Mouse (Mus musculus) heart, embryonic 16.5 days (tissue): ENCODE results near the gene Slc39a13. TPM values are rescaled to one million over a fixed set of nuclear protein-coding genes. Genes with fewer than 3 reads are reported as not detected.

ENCODE experiments used
- ATAC-seq: fragments of 200-750 bp; cut with Nextera tagmentation; replicated peaks from 2 replicates; pipeline ENCODE4 v1.8.0; 2017; ENCODE audit warnings: moderate number of reproducible peaks; ENCODE audit not compliant: insufficient read depth, low FRiP score; ENCODE audit errors: extremely low read depth
- H3K27ac ChIP-seq: fragments of 300-500 bp; sonication (generic); 2 replicates; pipeline ENCODE4 v1.5.1; 2014; ENCODE audit warnings: mild to moderate bottlenecking, low read length, control low read depth, moderate library complexity
- H3K27me3 ChIP-seq: fragments of 300-500 bp; sonication (generic); 2 replicates; pipeline ENCODE4 v1.6.1; 2014; ENCODE audit warnings: low read length, mixed read lengths; ENCODE audit not compliant: control insufficient read depth, insufficient read depth
- H3K36me3 ChIP-seq: fragments of 300-500 bp; sonication (generic); 2 replicates; pipeline ENCODE4 v1.6.1; 2014; ENCODE audit not compliant: control insufficient read depth, insufficient read depth
- H3K4me1 ChIP-seq: fragments of 300-500 bp; sonication (generic); 2 replicates; pipeline ENCODE4 v1.6.1; 2014; ENCODE audit warnings: low read length, mixed read lengths; ENCODE audit not compliant: control insufficient read depth, insufficient read depth
- H3K4me2 ChIP-seq: fragments of 300-500 bp; sonication (generic); 2 replicates; pipeline ENCODE4 v1.6.1; 2014; ENCODE audit warnings: low read depth, mild to moderate bottlenecking, control low read depth, low read length
- H3K4me3 ChIP-seq: fragments of 300-500 bp; sonication (generic); 2 replicates; pipeline ENCODE4 v1.5.1; 2014; ENCODE audit warnings: mild to moderate bottlenecking, control low read depth, low read length
- H3K9ac ChIP-seq: fragments of 300-500 bp; sonication (generic); 2 replicates; pipeline ENCODE4 v1.6.1; 2014; ENCODE audit warnings: low read length, control low read depth
- H3K9me3 ChIP-seq: fragments of 300-500 bp; sonication (generic); replicated peaks from 2 replicates; pipeline ENCODE4 v1.6.1; 2016; ENCODE audit warnings: low read length; ENCODE audit not compliant: control insufficient read depth
- WGBS: fragments of 180-500 bp; shearing (Covaris S2); extraction: QIAGEN DNeasy Blood & Tissue Kit; methylation state at CpG from one replicate; pipeline ENCODE4 v1.1.7; 2014; 5-methylcytosine and 5-hydroxymethylcytosine counted together
- polyA plus RNA-seq: library from polyadenylated mRNA; unstranded; fragments of >200 nt; fragmentation: Nextera tagmentation; extraction: Ambion mirVana; gene quantifications from 2 replicates; pipeline ENCODE4 v1.2.1, GENCODE M21; 2015

The Slc39a13 gene
- polyA plus RNA-seq, 1 experiment from 2014 or later: 61.3 TPM

DNA sequence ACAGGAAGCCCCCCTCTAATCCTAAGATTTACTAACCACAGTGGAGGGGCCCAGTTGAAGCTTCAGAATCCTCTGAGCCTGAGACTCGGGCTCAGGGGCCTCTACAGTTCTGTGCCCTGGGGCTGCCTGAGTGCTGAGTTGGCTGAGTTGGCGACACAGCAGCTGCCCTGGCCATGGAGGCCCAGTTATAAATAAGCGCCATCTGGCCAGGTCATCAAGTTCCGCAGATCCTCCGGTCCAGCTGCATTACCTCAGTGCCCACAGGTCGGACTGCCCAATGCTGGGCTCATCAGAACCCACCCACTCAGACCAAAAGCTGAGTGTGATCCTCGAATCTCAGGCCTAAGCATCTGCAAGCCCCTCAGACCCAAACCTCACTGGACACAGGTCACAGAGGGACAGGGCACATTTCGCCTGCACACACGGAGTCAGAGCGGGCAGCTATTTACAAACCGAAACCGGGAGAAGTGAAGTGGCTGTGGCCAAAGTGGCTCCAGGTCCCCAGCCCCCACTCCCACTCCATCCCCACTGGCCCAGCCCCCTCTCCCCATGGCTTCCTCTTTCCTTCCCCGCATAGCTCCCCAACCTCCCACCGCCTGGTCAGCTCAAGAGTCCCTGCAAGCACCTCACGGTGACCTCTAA is 14.1 kb upstream of the Slc39a13 start:
- Histone ChIP-seq H3K27me3 (no peaks in the 10 kb centered on the region), H3K4me3 (no peak overlapping the region), H3K4me1 (no peaks in the 10 kb centered on the region), H3K36me3 (no peaks in the 10 kb centered on the region), H3K27ac (no peak overlapping the region), H3K9ac (no peak overlapping the region), H3K9me3 (no peaks in the 10 kb centered on the region), H3K4me2 (no peak overlapping the region)
- no peak for ATAC-seq
- WGBS: 74% methylated on average over 15 of the region's 15 CpGs

DNA sequence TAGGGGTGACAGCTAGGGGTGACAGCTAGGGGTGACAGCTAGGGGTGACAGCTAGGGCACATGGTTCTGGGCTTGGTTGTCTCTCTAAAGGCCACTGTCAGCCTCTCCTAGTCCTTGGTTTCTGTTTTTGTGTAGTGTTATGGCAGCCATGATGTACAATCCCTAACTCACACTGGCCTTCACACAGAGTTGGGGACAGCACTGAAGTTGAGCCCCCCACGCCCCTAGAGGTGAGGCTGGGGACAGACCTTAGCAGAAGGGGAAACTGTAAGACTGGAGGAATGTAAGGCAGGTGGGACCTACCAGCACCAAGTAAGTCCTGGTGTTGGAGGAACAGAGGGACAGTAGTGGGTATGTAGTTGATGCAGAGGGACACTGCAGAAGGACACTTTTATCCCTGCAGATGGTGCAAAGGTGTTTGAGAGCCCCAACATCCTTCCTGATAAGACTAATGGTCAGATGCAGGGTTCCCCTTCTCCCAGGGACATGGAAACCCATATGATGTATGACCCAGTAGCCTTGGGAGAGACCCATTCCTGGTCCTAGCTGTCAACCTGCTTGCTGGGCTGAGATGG is 13.2 kb upstream of the Slc39a13 start:
- Histone ChIP-seq H3K27me3 (no peaks in the 10 kb centered on the region), H3K4me3 (no peak overlapping the region), H3K4me2 (no peak overlapping the region), H3K9me3 (no peaks in the 10 kb centered on the region), H3K27ac (peak overlapping the region; percentile 46; the same call in 1 of the 2 replicates), H3K9ac (no peak overlapping the region), H3K36me3 (no peaks in the 10 kb centered on the region), H3K4me1 (peaks cover 2% of the 10 kb centered on the region; the same call in 1 of the 2 replicates)
- no peak for ATAC-seq
- 61% methylated on average over 1 of the region's 1 CpGs for WGBS

DNA sequence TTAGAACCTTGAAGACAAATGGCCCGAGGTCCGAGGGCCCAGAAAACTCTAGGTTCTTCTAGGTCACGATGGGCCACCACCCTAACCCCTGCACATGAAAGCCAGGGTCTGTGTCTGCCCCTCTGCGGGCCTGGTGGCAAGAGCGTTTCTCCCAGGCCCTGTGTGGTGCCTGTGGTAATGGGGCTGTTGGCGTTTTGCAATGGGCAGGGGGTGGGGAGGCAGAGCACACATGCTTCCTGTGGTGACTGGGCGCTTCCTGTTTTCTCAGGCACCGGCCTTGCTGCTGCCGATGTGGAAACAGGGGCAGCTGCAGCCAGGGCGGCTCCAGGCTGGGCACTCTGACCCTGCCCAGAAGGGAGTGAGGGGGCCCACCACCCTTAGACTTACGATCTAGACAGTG is 12.6 kb upstream of the Slc39a13 start:
- Histone ChIP-seq H3K4me2 (no peak overlapping the region), H3K4me3 (no peak overlapping the region), H3K4me1 (peaks cover 7% of the 10 kb centered on the region; the same call in 1 of the 2 replicates), H3K27me3 (no peaks in the 10 kb centered on the region), H3K36me3 (no peaks in the 10 kb centered on the region), H3K9ac (no peak overlapping the region), H3K27ac (peak overlapping the region; percentile 46), H3K9me3 (no peaks in the 10 kb centered on the region)
- ATAC-seq: no peak; the same call in 1 of the 2 replicates
- 56% methylated on average over 11 of the region's 11 CpGs for WGBS

DNA sequence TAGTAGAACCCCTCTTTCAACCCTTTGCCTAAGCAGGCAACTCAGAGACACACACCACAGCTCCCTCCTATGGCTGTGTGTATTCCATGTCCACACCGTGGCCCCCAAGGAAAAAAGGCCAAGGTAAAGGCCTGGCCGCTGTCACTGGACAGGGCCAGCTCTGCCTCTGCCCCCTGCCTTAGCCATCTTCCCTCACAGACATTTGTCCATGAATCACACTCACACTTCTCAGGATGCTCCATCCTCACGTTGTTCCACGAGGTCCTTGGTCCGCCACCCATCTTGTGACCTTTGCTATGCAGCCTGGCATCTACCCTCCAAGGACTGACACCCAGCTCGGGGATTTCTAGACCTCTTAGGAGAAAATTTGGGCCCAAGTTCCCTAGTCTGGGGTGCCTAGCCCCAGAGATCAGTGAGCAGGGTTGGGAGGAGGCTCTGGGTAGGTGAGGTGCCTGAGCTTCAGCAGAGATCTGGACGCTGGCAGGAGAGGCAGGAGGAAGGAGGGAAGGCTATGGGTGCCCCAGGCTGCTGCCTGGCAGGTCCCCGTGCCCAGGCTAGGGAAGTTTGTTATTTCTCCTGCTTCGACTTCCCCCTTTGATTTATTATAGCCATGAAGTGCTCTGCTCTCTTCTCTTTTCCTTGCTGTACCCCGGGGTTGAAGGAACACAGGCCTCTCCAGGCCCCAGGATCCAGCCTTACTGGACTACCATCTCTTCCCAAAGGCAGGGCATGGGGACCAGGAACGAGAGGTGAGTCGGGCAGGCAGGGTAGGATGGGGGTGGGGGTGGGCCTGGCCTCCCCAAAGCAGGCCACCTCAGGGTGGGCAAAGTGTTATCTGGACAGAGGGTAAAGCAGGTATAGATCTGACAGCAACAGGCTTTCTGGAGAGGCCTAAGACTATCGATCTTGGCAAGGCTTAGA is 11.8 kb upstream of the Slc39a13 start, which contains the start of gene Spi1:
Gene Spi1 (plus strand): TSS at position 616 of the 921 bp plus-strand sequence.
- Histone ChIP-seq H3K27ac (peak within 1 kb of the TSS; percentile 46), H3K4me1 (peaks cover 7% of the 10 kb centered on the region; the same call in 1 of the 2 replicates), H3K9ac (no peak within 1 kb of the TSS), H3K27me3 (no peaks in the 10 kb centered on the region), H3K36me3 (no peaks in the 10 kb centered on the region), H3K9me3 (no peaks in the 10 kb centered on the region), H3K4me3 (no peak within 1 kb of the TSS), H3K4me2 (no peak within 1 kb of the TSS)
- WGBS: 73% methylated on average over 13 of the region's 13 CpGs
- no peak for ATAC-seq

DNA sequence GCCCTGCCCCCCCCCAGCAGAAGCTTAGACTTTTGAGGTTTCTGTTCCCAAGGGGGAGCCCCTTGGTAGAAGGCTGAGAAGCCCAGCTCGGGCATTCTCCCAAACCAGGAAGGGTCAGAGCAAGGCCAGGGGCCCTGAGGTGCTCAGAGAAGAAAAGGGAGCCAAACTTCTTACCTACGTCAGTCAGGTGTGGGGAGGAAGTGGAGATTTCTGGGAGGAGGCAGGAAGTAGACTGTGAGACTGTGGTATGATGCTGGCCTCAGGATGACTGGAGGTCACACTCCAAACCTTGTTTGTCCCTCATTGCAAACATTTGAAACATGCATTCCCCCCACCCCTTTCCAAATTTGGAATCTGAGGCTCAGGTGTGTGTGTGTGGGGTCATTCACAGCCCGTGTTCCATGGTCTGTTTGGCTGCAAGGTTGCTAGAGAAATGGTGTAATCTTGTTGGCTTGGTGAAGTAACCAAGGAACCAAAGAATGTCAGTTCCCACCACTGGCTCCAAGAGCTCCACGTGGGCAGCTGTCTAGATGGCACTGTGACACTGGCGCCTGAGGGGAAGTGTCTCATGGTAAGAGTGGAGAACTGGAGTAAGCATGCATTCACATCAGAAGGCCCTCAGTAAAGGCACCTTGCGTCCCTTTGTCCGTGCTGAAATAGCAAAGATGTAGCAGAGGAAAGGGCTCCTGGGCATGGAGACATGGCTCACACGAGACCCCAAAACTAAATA is 10.7 kb upstream of the Slc39a13 start:
- no peak overlapping the region for H3K4me2 ChIP-seq
- ATAC-seq: no peak
- WGBS: 79% methylated on average over 8 of the region's 8 CpGs
- H3K4me1 ChIP-seq: peaks cover 9% of the 10 kb centered on the region; the same call in 1 of the 2 replicates
- H3K4me3 ChIP-seq: no peak overlapping the region
- H3K27ac ChIP-seq: no peak overlapping the region
- no peaks in the 10 kb centered on the region for H3K27me3 ChIP-seq
- H3K9ac ChIP-seq: no peak overlapping the region
- H3K36me3 ChIP-seq: no peaks in the 10 kb centered on the region
- H3K9me3 ChIP-seq: no peaks in the 10 kb centered on the region

DNA sequence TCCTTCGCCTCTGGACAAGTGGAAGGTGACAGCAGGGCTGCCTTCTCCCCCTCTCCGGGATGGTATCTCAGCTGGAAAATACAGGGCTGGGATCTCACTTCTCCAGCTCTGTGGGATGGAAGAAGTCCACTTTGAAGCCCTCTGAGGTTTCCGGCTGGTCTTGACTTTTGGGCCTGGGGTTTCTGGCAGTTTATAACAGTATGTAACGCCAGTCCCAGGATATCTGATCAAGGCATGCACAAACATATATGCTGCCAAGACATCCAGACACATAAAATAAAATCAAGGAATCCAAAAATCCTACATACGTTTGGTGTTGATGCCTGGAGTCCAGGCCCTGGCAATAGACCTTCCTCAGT is 8.8 kb upstream of the Slc39a13 start:
- H3K27ac ChIP-seq: no peak overlapping the region; the same call in 1 of the 2 replicates
- no peaks in the 10 kb centered on the region for H3K36me3 ChIP-seq
- peak overlapping the region; percentile 67 for H3K4me3 ChIP-seq
- WGBS: 27% methylated on average over 5 of the region's 5 CpGs
- H3K9me3 ChIP-seq: no peaks in the 10 kb centered on the region
- H3K4me2 ChIP-seq: peak overlapping the region; percentile 97
- H3K4me1 ChIP-seq: peaks cover 10% of the 10 kb centered on the region; the same call in 1 of the 2 replicates
- H3K27me3 ChIP-seq: no peaks in the 10 kb centered on the region
- H3K9ac ChIP-seq: peak overlapping the region; percentile 83
- ATAC-seq: no peak; the same call in 1 of the 2 replicates

DNA sequence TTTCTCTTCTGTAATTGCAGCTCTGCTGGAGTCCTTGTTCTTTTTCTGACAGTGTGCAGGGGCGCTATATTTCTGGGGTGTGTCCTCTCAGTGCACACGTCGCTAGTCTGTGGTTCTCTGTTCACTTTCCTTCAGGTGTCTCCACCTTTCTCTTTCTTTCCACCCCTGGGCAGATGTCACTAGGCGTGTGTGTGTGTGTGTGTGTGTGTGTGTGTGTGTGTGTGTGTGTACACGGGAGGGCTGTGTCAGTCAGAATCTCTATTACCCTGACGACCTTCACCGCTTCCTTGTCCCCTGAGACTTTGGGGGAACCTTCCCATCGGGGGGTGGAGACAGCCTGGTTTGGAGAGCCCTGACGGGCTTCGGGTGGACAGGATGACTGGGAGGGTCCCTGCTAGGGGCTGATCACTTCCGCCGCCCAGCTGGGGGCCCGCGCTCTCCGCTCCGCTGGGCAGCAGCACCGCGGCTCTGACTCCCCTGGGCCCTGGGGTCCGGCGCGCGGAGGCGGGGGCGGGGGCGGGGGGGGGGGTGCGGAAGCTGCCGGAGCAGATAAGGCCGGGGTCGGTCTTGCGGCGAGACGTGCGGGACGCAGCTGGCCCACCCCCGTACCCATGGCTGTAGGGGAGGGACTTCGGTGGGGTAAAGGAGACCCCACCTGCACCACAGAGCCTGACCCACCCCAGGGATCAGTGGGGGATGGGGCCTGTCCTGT is 8.3 kb upstream of the Slc39a13 start:
- WGBS: under 1% methylated on average over 28 of the region's 36 CpGs
- H3K27me3 ChIP-seq: no peaks in the 10 kb centered on the region
- peak overlapping the region; percentile 97 for H3K4me2 ChIP-seq
- no peak overlapping the region; the same call in 1 of the 2 replicates for H3K27ac ChIP-seq
- H3K4me3 ChIP-seq: peak overlapping the region; percentile 67
- ATAC-seq: peak; percentile 59
- H3K9me3 ChIP-seq: no peaks in the 10 kb centered on the region
- no peaks in the 10 kb centered on the region for H3K36me3 ChIP-seq
- peak overlapping the region; percentile 83 for H3K9ac ChIP-seq
- H3K4me1 ChIP-seq: peaks cover 10% of the 10 kb centered on the region; the same call in 1 of the 2 replicates

DNA sequence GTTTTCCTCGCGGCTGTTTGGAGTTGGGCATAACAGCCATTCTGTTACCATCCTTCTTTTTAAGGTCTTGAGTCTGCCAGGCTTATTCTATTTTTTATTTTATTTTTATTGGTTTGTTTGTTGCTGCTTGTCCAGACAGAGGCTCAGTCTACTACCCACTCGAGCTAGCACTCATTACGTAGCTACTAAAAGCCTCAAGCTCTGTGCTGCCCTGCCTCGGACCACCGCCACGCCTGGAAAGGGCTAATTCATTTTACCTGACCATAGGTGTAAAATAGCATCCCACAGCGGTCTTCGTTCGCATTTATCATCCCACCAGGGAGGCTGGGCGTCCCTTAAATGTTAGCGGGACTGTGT is 7.7 kb upstream of the Slc39a13 start:
- Histone ChIP-seq H3K9ac (peak overlapping the region; percentile 83), H3K27me3 (no peaks in the 10 kb centered on the region), H3K4me2 (peak overlapping the region; percentile 97), H3K27ac (no peak overlapping the region), H3K36me3 (no peaks in the 10 kb centered on the region), H3K4me1 (peaks cover 10% of the 10 kb centered on the region; the same call in 1 of the 2 replicates), H3K9me3 (no peaks in the 10 kb centered on the region), H3K4me3 (peak overlapping the region; percentile 67)
- WGBS: 27% methylated on average over 12 of the region's 12 CpGs
- no peak for ATAC-seq
